Mouse (Mus musculus): ENCODE measurements around the gene Tbck.

- TF ChIP-seq CTCF (IDR thresholded peaks at IDR 0.05) (no peak), POLR2A (IDR thresholded peaks at IDR 0.05; ENCODE audit: insufficient read depth, low read depth, low read length) (no peak), EP300 (IDR thresholded peaks at IDR 0.05; ENCODE audit: insufficient read depth, low read depth, low read length) (no peak)
Measured at GRCm38 (mm10) chr3:132868838-132869237, 184.9 kb downstream of the Tbck start.

Measured in heart, adult 2 months (tissue).